Mouse (Mus musculus) neural tube, embryonic 12.5 days (tissue): ENCODE results near the gene Cacna1d. TPM values are rescaled to one million over a fixed set of nuclear protein-coding genes. Genes with fewer than 3 reads are reported as not detected.

Experiments used
- ATAC-seq: fragments of 200-750 bp; cut with Nextera tagmentation; 2 replicates; pipeline ENCODE4 v1.8.0; 2017; ENCODE audit warnings: low read depth, mild to moderate bottlenecking, moderate TSS enrichment, moderate library complexity; ENCODE audit not compliant: low FRiP score
- H3K27ac ChIP-seq: fragments of 300-500 bp; sonication (generic); 2 replicates; pipeline ENCODE4 v1.5.1; 2016
- H3K27me3 ChIP-seq: fragments of 300-500 bp; sonication (generic); replicated peaks from 2 replicates; pipeline ENCODE4 v1.6.1; 2016; ENCODE audit warnings: mild to moderate bottlenecking
- H3K36me3 ChIP-seq: fragments of 300-500 bp; sonication (generic); 2 replicates; pipeline ENCODE4 v1.6.1; 2016; ENCODE audit warnings: mild to moderate bottlenecking
- H3K4me1 ChIP-seq: fragments of 300-500 bp; sonication (generic); 2 replicates; pipeline ENCODE4 v1.6.1; 2016
- H3K4me2 ChIP-seq: fragments of 300-500 bp; sonication (generic); replicated peaks from 2 replicates; pipeline ENCODE4 v1.6.1; 2016; ENCODE audit warnings: mild to moderate bottlenecking
- H3K4me3 ChIP-seq: fragments of 300-500 bp; sonication (generic); 2 replicates; pipeline ENCODE4 v1.5.1; 2016
- H3K9ac ChIP-seq: fragments of 300-500 bp; sonication (generic); 2 replicates; pipeline ENCODE4 v1.6.1; 2016; ENCODE audit warnings: mild to moderate bottlenecking
- H3K9me3 ChIP-seq: fragments of 300-500 bp; sonication (generic); 2 replicates; pipeline ENCODE4 v1.6.1; 2016; ENCODE audit warnings: mild to moderate bottlenecking
- WGBS: fragments of 180-500 bp; shearing (Covaris S2); methylation state at CpG from one replicate; pipeline ENCODE4 v1.1.7; 2016; 5-methylcytosine and 5-hydroxymethylcytosine counted together
- polyA plus RNA-seq: library from polyadenylated mRNA; unstranded; fragments of >200 nt; fragmentation: Nextera tagmentation; extraction: Ambion mirVana; gene quantifications from 2 replicates; pipeline ENCODE4 v1.2.1, GENCODE M21; 2016

Gene Cacna1d
- polyA plus RNA-seq, 1 experiment from 2014 or later, result 3.0 TPM

- Histone ChIP-seq H3K9ac (no peak overlapping the region), H3K4me1 (no peaks in the 10 kb centered on the region), H3K9me3 (no peaks in the 10 kb centered on the region), H3K4me3 (no peak overlapping the region), H3K36me3 (no peaks in the 10 kb centered on the region), H3K27ac (no peak overlapping the region), H3K4me2 (no peak overlapping the region), H3K27me3 (no peaks in the 10 kb centered on the region)
- no peak for ATAC-seq
- WGBS, result 39% methylated on average over 2 of the region's 2 CpGs
These were observed 463.9 kb downstream of the Cacna1d start for GRCm38 (mm10) chr14:30027378-30027777.

- no peaks in the 10 kb centered on the region for H3K36me3 ChIP-seq
- H3K9me3 ChIP-seq, result no peaks in the 10 kb centered on the region
- no peak for ATAC-seq
- no peak overlapping the region for H3K9ac ChIP-seq
- no peak overlapping the region for H3K4me2 ChIP-seq
- H3K4me3 ChIP-seq, result no peak overlapping the region
- no peak overlapping the region for H3K27ac ChIP-seq
- no peaks in the 10 kb centered on the region for H3K27me3 ChIP-seq
- WGBS, result 75% methylated on average over 7 of the region's 7 CpGs
- H3K4me1 ChIP-seq, result no peaks in the 10 kb centered on the region
These were observed 466.9 kb downstream of the Cacna1d start for GRCm38 (mm10) chr14:30024387-30024786.

GRCm38 (mm10) chr14:30022471-30022870, 468.8 kb downstream of the Cacna1d start:
- H3K4me3 ChIP-seq, result no peak overlapping the region
- ATAC-seq, result no peak
- no peaks in the 10 kb centered on the region for H3K9me3 ChIP-seq
- H3K36me3 ChIP-seq, result no peaks in the 10 kb centered on the region
- no peaks in the 10 kb centered on the region for H3K4me1 ChIP-seq
- no peaks in the 10 kb centered on the region for H3K27me3 ChIP-seq
- no peak overlapping the region for H3K4me2 ChIP-seq
- no peak overlapping the region for H3K9ac ChIP-seq
- no peak overlapping the region for H3K27ac ChIP-seq
- 91% methylated on average over 6 of the region's 6 CpGs for WGBS

DNA sequence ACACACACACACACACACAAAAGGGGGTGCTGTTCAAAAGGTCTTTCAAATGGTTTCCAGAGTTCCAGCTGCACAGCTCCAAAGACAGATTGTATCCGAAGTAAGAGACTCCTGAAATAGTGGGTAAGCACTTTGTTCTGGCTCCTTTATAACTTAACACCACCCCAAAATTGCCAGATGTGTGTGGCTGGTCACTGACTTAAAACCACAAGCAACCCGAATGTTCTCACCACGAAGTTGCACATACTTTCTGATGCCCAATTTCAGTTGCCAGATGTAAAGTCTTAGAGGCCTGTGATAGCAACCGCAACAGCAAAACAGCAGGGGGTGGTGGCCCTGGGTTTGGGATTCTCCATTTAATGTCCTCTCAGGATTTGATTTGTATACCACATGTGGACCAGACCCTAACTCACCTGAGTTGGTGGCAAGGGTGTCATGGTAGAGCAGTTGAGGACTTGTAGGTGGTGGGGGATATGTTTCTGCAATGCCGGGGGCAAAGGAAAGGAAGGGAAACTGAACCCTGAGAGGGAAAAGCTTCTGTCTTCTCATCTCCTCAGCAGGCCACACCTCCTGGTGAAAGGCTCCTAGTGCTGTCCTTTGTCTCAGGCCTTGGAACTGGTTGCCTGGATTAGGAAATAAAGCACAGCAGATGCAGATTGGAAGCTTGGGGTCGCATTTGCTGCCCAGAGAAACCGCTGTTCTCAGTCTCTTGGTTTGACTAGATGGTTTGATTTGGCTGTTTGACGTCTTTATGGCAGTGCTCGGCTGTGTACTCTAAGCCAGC, 471.3 kb downstream of the Cacna1d start:
- WGBS, result 48% methylated on average over 9 of the region's 9 CpGs
- H3K36me3 ChIP-seq, result no peaks in the 10 kb centered on the region
- no peaks in the 10 kb centered on the region for H3K27me3 ChIP-seq
- H3K4me1 ChIP-seq, result no peaks in the 10 kb centered on the region
- no peak overlapping the region for H3K4me3 ChIP-seq
- ATAC-seq, result no peak
- no peak overlapping the region for H3K27ac ChIP-seq
- no peak overlapping the region for H3K9ac ChIP-seq
- no peak overlapping the region for H3K4me2 ChIP-seq
- H3K9me3 ChIP-seq, result no peaks in the 10 kb centered on the region

DNA sequence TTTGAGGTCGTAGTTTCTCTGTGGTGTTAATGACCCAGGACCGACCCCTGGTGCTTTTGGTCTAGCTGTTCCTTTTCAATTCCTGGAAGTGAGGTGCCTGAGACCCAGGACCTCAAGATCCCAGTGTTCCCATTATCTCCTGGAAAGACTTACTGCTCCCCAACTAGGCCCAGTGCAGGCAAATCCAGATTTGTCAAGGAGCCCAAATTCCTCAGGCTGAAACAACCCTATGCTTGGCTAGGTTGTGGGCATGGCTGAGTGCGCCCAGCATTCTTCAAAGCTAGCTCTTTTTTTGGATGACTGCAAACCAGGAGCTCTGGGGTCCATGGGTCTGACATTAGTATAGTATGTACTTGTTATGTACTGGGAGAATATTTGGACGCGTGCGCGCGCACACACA, 471.9 kb downstream of the Cacna1d start:
- ATAC-seq, result no peak
- no peaks in the 10 kb centered on the region for H3K4me1 ChIP-seq
- H3K4me3 ChIP-seq, result no peak overlapping the region
- no peak overlapping the region for H3K27ac ChIP-seq
- H3K27me3 ChIP-seq, result no peaks in the 10 kb centered on the region
- WGBS, result 91% methylated on average over 8 of the region's 8 CpGs
- no peaks in the 10 kb centered on the region for H3K9me3 ChIP-seq
- no peak overlapping the region for H3K4me2 ChIP-seq
- no peak overlapping the region for H3K9ac ChIP-seq
- no peaks in the 10 kb centered on the region for H3K36me3 ChIP-seq

DNA sequence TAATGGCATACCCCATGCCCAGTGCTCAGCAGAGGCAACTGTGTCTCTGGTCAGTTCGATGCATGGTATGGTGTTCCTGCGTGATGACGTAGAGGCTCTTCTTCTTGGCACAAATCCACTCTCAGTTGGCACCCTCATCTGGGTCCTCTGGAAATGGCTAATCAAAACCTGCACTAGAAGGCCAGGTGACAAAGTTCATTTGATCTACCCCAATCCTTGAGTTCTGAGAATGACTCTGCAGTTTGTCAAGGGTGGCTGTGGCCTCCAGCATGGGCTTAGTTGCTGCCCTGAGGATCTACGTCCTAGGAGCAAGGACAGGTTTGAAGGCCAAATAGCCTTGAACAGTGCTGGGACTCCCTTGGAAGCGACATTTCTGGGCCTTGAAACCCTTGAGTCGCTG, 472.4 kb downstream of the Cacna1d start:
- 93% methylated on average over 6 of the region's 6 CpGs for WGBS
- Histone ChIP-seq H3K9ac (no peak overlapping the region), H3K36me3 (no peaks in the 10 kb centered on the region)

DNA sequence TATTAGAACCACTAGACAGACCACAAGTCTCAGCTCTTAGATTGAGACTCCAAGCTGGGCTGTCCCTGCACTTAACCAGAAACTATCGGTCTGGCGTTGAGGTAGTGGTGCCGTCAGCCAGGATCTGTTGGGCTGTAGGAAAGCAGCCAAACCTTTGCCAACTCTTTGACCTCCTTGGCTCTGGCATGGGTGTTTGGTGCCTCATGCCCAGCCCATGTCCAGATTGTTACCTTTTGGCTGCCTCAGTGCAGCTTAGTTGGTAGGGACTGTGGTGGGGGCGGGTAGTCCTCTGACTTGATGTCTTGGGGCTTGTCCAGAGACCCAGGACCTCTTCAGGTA, 472.8 kb downstream of the Cacna1d start:
- Histone ChIP-seq H3K27me3 (no peaks in the 10 kb centered on the region), H3K36me3 (no peaks in the 10 kb centered on the region), H3K4me3 (no peak overlapping the region), H3K9me3 (no peaks in the 10 kb centered on the region), H3K27ac (no peak overlapping the region), H3K9ac (no peak overlapping the region), H3K4me2 (no peak overlapping the region), H3K4me1 (no peaks in the 10 kb centered on the region)
- ATAC-seq, result no peak
- WGBS, result 94% methylated on average over 4 of the region's 4 CpGs

More for the DNA sequence above, 472.4 kb downstream of the Cacna1d start:
- H3K9me3 ChIP-seq, result no peaks in the 10 kb centered on the region
- H3K27ac ChIP-seq, result no peak overlapping the region
- no peaks in the 10 kb centered on the region for H3K4me1 ChIP-seq
- no peak for ATAC-seq
- H3K27me3 ChIP-seq, result no peaks in the 10 kb centered on the region
- H3K4me2 ChIP-seq, result no peak overlapping the region
- H3K4me3 ChIP-seq, result no peak overlapping the region

- no peak overlapping the region for H3K4me2 ChIP-seq
- H3K36me3 ChIP-seq, result no peaks in the 10 kb centered on the region
- no peaks in the 10 kb centered on the region for H3K4me1 ChIP-seq
- no peaks in the 10 kb centered on the region for H3K9me3 ChIP-seq
- no peak for ATAC-seq
- H3K9ac ChIP-seq, result no peak overlapping the region
- no peaks in the 10 kb centered on the region for H3K27me3 ChIP-seq
- 86% methylated on average over 8 of the region's 8 CpGs for WGBS
- H3K4me3 ChIP-seq, result no peak overlapping the region
- no peak overlapping the region for H3K27ac ChIP-seq
These were observed 473.3 kb downstream of the Cacna1d start for GRCm38 (mm10) chr14:30017794-30018462.

DNA sequence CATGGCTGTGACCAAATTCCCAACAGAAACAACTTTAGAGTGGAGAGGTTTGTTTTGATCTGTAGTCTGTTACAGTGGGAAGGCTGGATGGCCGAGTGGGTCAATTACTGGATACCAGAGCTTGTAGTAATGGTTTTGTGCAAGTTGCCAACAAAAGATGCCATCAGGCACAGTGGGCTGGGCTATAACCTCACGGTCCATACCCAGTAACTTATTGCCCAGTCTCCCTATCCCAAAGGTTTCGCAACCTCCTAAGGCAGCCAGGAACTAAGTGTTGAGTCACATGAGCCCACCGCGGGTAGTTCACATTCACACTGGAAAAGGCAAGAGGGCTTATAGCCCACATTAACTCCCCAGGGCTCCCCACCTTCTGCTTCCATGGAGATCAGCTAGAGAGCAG, 474.6 kb downstream of the Cacna1d start:
- no peaks in the 10 kb centered on the region for H3K9me3 ChIP-seq
- no peak for ATAC-seq
- 90% methylated on average over 5 of the region's 5 CpGs for WGBS
- H3K27me3 ChIP-seq, result no peaks in the 10 kb centered on the region
- no peaks in the 10 kb centered on the region for H3K4me1 ChIP-seq
- no peak overlapping the region for H3K4me2 ChIP-seq
- H3K36me3 ChIP-seq, result no peaks in the 10 kb centered on the region
- no peak overlapping the region for H3K27ac ChIP-seq
- H3K4me3 ChIP-seq, result no peak overlapping the region
- no peak overlapping the region for H3K9ac ChIP-seq

- no peak overlapping the region for H3K27ac ChIP-seq
- H3K36me3 ChIP-seq, result no peaks in the 10 kb centered on the region
- H3K9me3 ChIP-seq, result no peaks in the 10 kb centered on the region
- H3K4me3 ChIP-seq, result no peak overlapping the region
- no peak overlapping the region for H3K9ac ChIP-seq
- H3K4me2 ChIP-seq, result no peak overlapping the region
- no peak for ATAC-seq
- no peaks in the 10 kb centered on the region for H3K4me1 ChIP-seq
- peaks cover 7% of the 10 kb centered on the region; the same call in 1 of the 2 replicates for H3K27me3 ChIP-seq
- 69% methylated on average over 1 of the region's 1 CpGs for whole genome bisulfite sequencing
These were observed 476.2 kb downstream of the Cacna1d start for GRCm38 (mm10) chr14:30015008-30015407.

DNA sequence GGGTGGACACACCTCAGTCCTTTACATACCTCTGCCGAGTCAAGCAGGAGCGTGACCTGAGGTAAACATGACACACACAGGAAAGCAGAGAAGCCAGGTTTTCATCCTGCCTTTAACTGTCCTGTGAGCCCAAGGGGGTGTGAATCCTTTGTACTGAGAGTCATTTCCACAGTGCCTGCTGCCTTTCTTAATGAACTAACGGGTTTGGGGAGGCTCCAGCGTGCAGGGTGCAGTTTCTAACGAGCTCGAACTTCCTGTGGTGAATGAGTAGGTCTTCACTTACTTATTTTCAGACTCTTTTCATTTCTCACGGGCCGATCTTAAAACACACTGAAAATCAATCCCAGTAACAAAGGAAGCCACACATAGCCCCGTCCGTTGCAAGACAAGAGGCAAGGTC, 476.8 kb downstream of the Cacna1d start:
- H3K27me3 ChIP-seq, result peaks cover 12% of the 10 kb centered on the region
- no peaks in the 10 kb centered on the region for H3K36me3 ChIP-seq
- ATAC-seq, result no peak
- no peaks in the 10 kb centered on the region for H3K9me3 ChIP-seq
- 61% methylated on average over 10 of the region's 10 CpGs for WGBS
- no peak overlapping the region for H3K4me3 ChIP-seq
- H3K9ac ChIP-seq, result no peak overlapping the region
- no peak overlapping the region for H3K4me2 ChIP-seq
- no peaks in the 10 kb centered on the region for H3K4me1 ChIP-seq
- H3K27ac ChIP-seq, result no peak overlapping the region

DNA sequence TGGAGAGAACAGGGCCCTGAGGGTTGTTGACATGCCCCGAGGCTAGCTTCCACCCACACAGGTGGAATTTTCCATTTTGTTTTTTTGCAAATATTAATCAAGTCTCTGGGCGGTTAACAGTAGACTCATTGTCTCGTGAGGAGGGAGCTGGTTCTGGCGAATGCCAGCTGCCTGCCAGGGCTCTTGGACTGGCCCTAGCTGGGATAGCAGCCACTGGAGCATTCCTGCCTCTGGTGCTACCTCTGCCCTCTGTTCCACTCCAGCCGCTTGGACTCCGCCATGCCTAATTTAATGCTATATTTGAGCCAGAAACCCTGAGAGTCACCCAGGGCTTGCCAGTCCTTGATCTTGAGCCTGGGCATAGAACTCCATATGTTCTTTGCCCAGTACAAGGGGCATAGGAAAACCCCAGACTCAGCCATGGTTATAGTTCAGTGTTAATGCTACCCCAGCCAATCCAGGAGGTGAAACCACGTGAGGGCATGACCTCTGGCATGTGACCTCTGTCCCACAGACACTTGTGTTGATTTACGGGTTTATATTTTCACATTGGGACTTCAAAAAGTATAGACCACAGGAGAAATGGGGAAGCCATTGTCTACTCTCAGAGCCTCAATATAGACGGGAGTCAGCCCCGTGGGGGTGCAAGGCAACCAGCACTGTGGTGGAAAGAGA, 479.2 kb downstream of the Cacna1d start:
- no peaks in the 10 kb centered on the region for H3K36me3 ChIP-seq
- H3K4me1 ChIP-seq, result peaks cover 6% of the 10 kb centered on the region
- H3K9me3 ChIP-seq, result no peaks in the 10 kb centered on the region
- H3K27ac ChIP-seq, result no peak overlapping the region
- H3K27me3 ChIP-seq, result peaks cover 29% of the 10 kb centered on the region
- ATAC-seq, result no peak
- H3K4me3 ChIP-seq, result no peak overlapping the region
- 81% methylated on average over 10 of the region's 10 CpGs for WGBS
- H3K9ac ChIP-seq, result no peak overlapping the region
- no peak overlapping the region for H3K4me2 ChIP-seq
